Mouse (Mus musculus): ENCODE data around the gene Olfr15. TPM values are rescaled to one million over a fixed set of nuclear protein-coding genes. Genes with fewer than 3 reads are reported as not detected.
"Not testable (repeated sequence)": the region's sequence is repeated elsewhere in the genome, so short reads cannot be mapped to it uniquely, and the experiment has no call there.

Gene Olfr15
- total and polyA plus RNA-seq, 2 experiments from 2014 or later: not detected

DNA sequence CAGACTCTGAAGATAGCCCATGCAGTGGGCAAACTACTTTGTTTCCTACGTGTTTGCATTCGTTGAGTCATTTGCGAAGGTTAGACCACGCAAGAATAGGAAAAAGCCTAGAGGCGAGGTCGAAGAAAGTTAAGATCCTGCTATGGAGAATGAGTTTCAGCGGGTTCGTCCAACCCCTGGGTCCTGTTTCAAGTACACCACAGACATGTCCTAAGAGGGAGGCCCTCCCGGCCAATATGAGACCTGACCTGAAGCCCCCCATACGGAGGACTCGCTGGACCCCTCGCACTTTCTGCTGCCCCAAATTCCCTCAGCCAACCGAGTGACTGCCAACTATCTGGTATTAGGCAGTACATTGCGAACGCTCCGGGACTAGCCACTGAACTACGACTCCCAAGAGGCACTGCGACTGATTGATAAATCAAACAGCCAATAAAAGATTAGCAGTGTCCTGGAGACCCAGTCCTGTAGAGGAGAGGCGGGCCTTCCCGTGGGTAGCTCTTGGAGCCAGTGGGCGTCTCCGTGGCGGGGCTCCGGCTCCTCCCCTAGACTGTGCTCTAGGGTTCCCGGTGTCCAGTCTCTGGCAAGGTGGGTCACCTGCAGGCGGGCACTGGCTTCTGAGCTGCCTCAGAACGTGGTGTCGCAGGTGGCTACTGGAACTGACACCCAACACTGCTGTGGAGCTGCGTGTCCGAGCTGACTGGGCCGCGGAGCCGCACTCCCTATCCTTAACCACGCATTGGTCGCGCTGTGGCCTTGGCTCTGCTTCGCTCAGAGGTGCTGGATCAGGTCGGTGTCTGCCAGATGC, 16.2 kb downstream of the Olfr15 start, which contains the start of gene Zfp174:
Gene Zfp174 (plus strand): TSS at position 558 of the 808 bp plus-strand sequence.
- ATAC-seq (ENCODE audit: low FRiP score) (peak; percentile 99), DNase-seq (ENCODE audit: low spot score) (peak; percentile 99)
- Histone ChIP-seq H3K36me3 (ENCODE audit: insufficient read depth, low read length) (no peaks in the 10 kb centered on the region), H3K27me3 (ENCODE audit: insufficient read depth, low read length) (no peaks in the 10 kb centered on the region), H3K4me2 (ENCODE audit: low read depth, low read length, poor library complexity, severe bottlenecking) (peak within 1 kb of the TSS; percentile 66), H3K4me1 (ENCODE audit: insufficient read depth, low read length) (peaks cover 7% of the 10 kb centered on the region; the same call in 1 of the 2 replicates), H3K9me3 (ENCODE audit: low read length) (no peaks in the 10 kb centered on the region), H3K9ac (replicated peaks; ENCODE audit: low read length, poor library complexity, severe bottlenecking) (peak within 1 kb of the TSS; percentile 70), H3K4me3 (ENCODE audit: low read depth, low read length) (peak within 1 kb of the TSS; percentile 64), H3K27ac (ENCODE audit: low read depth, low read length) (peak within 1 kb of the TSS; percentile 63)
- TF ChIP-seq CTCF (IDR thresholded peaks at IDR 0.05): 0 out of 2 replicates have a peak, but pooled peaks have one; percentile 2
- whole genome bisulfite sequencing: 4% methylated on average over 38 of the region's 38 CpGs

- DNase-seq (ENCODE audit: low spot score) (no peak), ATAC-seq (ENCODE audit: low FRiP score) (no peak)
- no peak overlapping the region for H3K27ac ChIP-seq (ENCODE audit: low read depth, low read length)
- H3K9ac ChIP-seq (replicated peaks; ENCODE audit: low read length, poor library complexity, severe bottlenecking): peak overlapping the region; percentile 70; the same call in 1 of the 2 replicates
- peak overlapping the region; percentile 64 for H3K4me3 ChIP-seq (ENCODE audit: low read depth, low read length)
- peaks cover 7% of the 10 kb centered on the region; the same call in 1 of the 2 replicates for H3K4me1 ChIP-seq (ENCODE audit: insufficient read depth, low read length)
- H3K27me3 ChIP-seq (ENCODE audit: insufficient read depth, low read length): no peaks in the 10 kb centered on the region
- TF ChIP-seq CTCF (IDR thresholded peaks at IDR 0.05): no peak
- WGBS: 65% methylated on average over 4 of the region's 4 CpGs
- H3K36me3 ChIP-seq (ENCODE audit: insufficient read depth, low read length): no peaks in the 10 kb centered on the region
- peak overlapping the region; percentile 66 for H3K4me2 ChIP-seq (ENCODE audit: low read depth, low read length, poor library complexity, severe bottlenecking)
- no peaks in the 10 kb centered on the region for H3K9me3 ChIP-seq (ENCODE audit: low read length)
Measured at GRCm38 (mm10) chr16:3847871-3848270, 17.2 kb downstream of the Olfr15 start.

- Histone ChIP-seq H3K36me3 (ENCODE audit: insufficient read depth, low read length) (no peaks in the 10 kb centered on the region), H3K27ac (ENCODE audit: low read depth, low read length) (no peak overlapping the region), H3K27me3 (ENCODE audit: insufficient read depth, low read length) (no peaks in the 10 kb centered on the region), H3K4me2 (ENCODE audit: low read depth, low read length, poor library complexity, severe bottlenecking) (peak overlapping the region; percentile 66; the same call in 1 of the 2 replicates), H3K9ac (replicated peaks; ENCODE audit: low read length, poor library complexity, severe bottlenecking) (no peak overlapping the region), H3K4me1 (ENCODE audit: insufficient read depth, low read length) (peaks cover 7% of the 10 kb centered on the region; the same call in 1 of the 2 replicates), H3K4me3 (ENCODE audit: low read depth, low read length) (peak overlapping the region; percentile 64; the same call in 1 of the 2 replicates), H3K9me3 (ENCODE audit: low read length) (no peaks in the 10 kb centered on the region)
- DNase-seq (ENCODE audit: low spot score): no peak
- 75% methylated on average over 3 of the region's 3 CpGs for WGBS
- TF ChIP-seq CTCF (IDR thresholded peaks at IDR 0.05): peak; percentile 28; the same call in 1 of the 2 replicates
- no peak for ATAC-seq (ENCODE audit: low FRiP score)
Measured at GRCm38 (mm10) chr16:3848416-3848815, 17.7 kb downstream of the Olfr15 start.

DNA sequence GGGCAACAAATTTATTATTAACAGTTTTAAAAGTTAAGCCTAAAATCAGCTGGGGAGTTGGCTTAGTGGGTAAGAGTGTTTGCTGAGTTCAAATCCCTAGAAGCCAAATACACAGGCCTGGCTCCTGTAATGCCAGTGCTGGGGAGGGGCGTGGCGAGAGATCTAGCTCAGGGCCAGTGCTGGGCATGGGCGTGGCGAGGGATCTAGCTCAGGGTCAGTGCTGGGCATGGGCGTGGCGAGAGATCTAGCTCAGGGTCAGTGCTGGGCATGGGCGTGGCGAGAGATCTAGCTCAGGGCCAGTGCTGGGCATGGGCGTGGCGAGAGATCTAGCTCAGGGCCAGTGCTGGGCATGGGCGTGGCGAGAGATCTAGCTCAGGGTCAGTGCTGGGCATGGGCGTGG, 20.6 kb downstream of the Olfr15 start:
- H3K4me2 ChIP-seq (ENCODE audit: low read depth, low read length, poor library complexity, severe bottlenecking); H3K9me3 ChIP-seq (ENCODE audit: low read length); H3K4me1 ChIP-seq (ENCODE audit: insufficient read depth, low read length); H3K36me3 ChIP-seq (ENCODE audit: insufficient read depth, low read length); H3K4me3 ChIP-seq (ENCODE audit: low read depth, low read length); H3K9ac ChIP-seq (replicated peaks; ENCODE audit: low read length, poor library complexity, severe bottlenecking); H3K27me3 ChIP-seq (ENCODE audit: insufficient read depth, low read length); ATAC-seq (ENCODE audit: low FRiP score); DNase-seq (ENCODE audit: low spot score); H3K27ac ChIP-seq (ENCODE audit: low read depth, low read length): not testable (repeated sequence)
- WGBS: 87% methylated on average over 13 of the region's 13 CpGs

GRCm38 (mm10) chr16:3852586-3852985, 21.9 kb downstream of the Olfr15 start:
- no peak for TF ChIP-seq CTCF (IDR thresholded peaks at IDR 0.05)
- H3K36me3 ChIP-seq (ENCODE audit: insufficient read depth, low read length): peaks cover 7% of the 10 kb centered on the region
- H3K4me3 ChIP-seq (ENCODE audit: low read depth, low read length): no peak overlapping the region
- 46% methylated on average over 8 of the region's 12 CpGs for WGBS
- no peak overlapping the region for H3K4me2 ChIP-seq (ENCODE audit: low read depth, low read length, poor library complexity, severe bottlenecking)
- no peak overlapping the region for H3K9ac ChIP-seq (replicated peaks; ENCODE audit: low read length, poor library complexity, severe bottlenecking)
- H3K27ac ChIP-seq (ENCODE audit: low read depth, low read length): no peak overlapping the region
- DNase-seq (ENCODE audit: low spot score): no peak
- H3K27me3 ChIP-seq (ENCODE audit: insufficient read depth, low read length): no peaks in the 10 kb centered on the region
- no peaks in the 10 kb centered on the region for H3K9me3 ChIP-seq (ENCODE audit: low read length)
- no peak for ATAC-seq (ENCODE audit: low FRiP score)
- peaks cover 6% of the 10 kb centered on the region; the same call in 1 of the 2 replicates for H3K4me1 ChIP-seq (ENCODE audit: insufficient read depth, low read length)

All from midbrain, postnatal 0 days (tissue).